Mouse (Mus musculus) liver, adult 2 months (tissue): ENCODE data around the gene Gadd45gip1.

Experiments
- CTCF ChIP-seq: fragments of 200-500 bp; IDR thresholded peaks from 2 replicates; pipeline ENCODE4 v1.5.1; 2011; ENCODE audit warnings: low read depth, low read length, control low read depth
- POLR2A ChIP-seq: fragments of 200-500 bp; IDR thresholded peaks from 2 replicates; pipeline ENCODE4 v1.6.1; 2011; ENCODE audit warnings: low read length, control low read depth; ENCODE audit not compliant: insufficient read depth; ENCODE audit errors: extremely low read depth

- TF ChIP-seq CTCF (no peak), POLR2A (no peak)
Measured at GRCm38 (mm10) chr8:84794486-84794885, 36.8 kb upstream of the Gadd45gip1 start.
